Mouse (Mus musculus): ENCODE data around the gene Cdc20b. TPM values are rescaled to one million over a fixed set of nuclear protein-coding genes. Genes with fewer than 3 reads are reported as not detected.
A peak's percentile ranks its signal among the peaks of the same experiment; 100 is the strongest.

The Cdc20b gene
- polyA plus RNA-seq, 1 experiment: not detected

GRCm38 (mm10) chr13:113022467-113022866 lies 12.4 kb upstream of the Cdc20b start:
- Histone ChIP-seq H3K4me3 (ENCODE audit: insufficient read depth, low read length) (no peak overlapping the region), H3K27ac (ENCODE audit: insufficient read depth, low read length) (no peak overlapping the region), H3K4me1 (ENCODE audit: control insufficient read depth, insufficient read depth, low read length) (no peaks in the 10 kb centered on the region; the same call in 1 of the 2 replicates)
- TF ChIP-seq POLR2A (IDR thresholded peaks at IDR 0.05; ENCODE audit: low read depth, low read length) (no peak), CTCF (IDR thresholded peaks at IDR 0.05; ENCODE audit: borderline replicate concordance, insufficient read depth, low read length) (no peak)

- Histone ChIP-seq H3K4me1 (ENCODE audit: control insufficient read depth, insufficient read depth, low read length) (no peaks in the 10 kb centered on the region; the same call in 1 of the 2 replicates), H3K4me3 (ENCODE audit: insufficient read depth, low read length) (no peak overlapping the region), H3K27ac (ENCODE audit: insufficient read depth, low read length) (no peak overlapping the region)
- TF ChIP-seq POLR2A (IDR thresholded peaks at IDR 0.05; ENCODE audit: low read depth, low read length) (no peak), CTCF (IDR thresholded peaks at IDR 0.05; ENCODE audit: borderline replicate concordance, insufficient read depth, low read length) (no peak)
Observed at GRCm38 (mm10) chr13:113023274-113024143, 11.4 kb upstream of the Cdc20b start.

- TF ChIP-seq CTCF (IDR thresholded peaks at IDR 0.05; ENCODE audit: borderline replicate concordance, insufficient read depth, low read length): no peak
- TF ChIP-seq POLR2A (IDR thresholded peaks at IDR 0.05; ENCODE audit: low read depth, low read length): no peak
- H3K4me3 ChIP-seq (ENCODE audit: insufficient read depth, low read length): peak overlapping the region; percentile 46
Observed at GRCm38 (mm10) chr13:113031351-113031750, 3.6 kb upstream of the Cdc20b start.

GRCm38 (mm10) chr13:113031792-113032571 lies 2.9 kb upstream of the Cdc20b start:
- Histone ChIP-seq H3K4me1 (ENCODE audit: control insufficient read depth, insufficient read depth, low read length) (peaks cover 5% of the 10 kb centered on the region), H3K27ac (ENCODE audit: insufficient read depth, low read length) (no peak overlapping the region), H3K4me3 (ENCODE audit: insufficient read depth, low read length) (peak overlapping the region; percentile 46)
- TF ChIP-seq POLR2A (IDR thresholded peaks at IDR 0.05; ENCODE audit: low read depth, low read length) (no peak), CTCF (IDR thresholded peaks at IDR 0.05; ENCODE audit: borderline replicate concordance, insufficient read depth, low read length) (no peak)

More at GRCm38 (mm10) chr13:113031351-113031750, 3.6 kb upstream of the Cdc20b start:
- no peak overlapping the region for H3K27ac ChIP-seq (ENCODE audit: insufficient read depth, low read length)
- H3K4me1 ChIP-seq (ENCODE audit: control insufficient read depth, insufficient read depth, low read length): peaks cover 5% of the 10 kb centered on the region

- no peak for TF ChIP-seq CTCF (IDR thresholded peaks at IDR 0.05; ENCODE audit: borderline replicate concordance, insufficient read depth, low read length)
- TF ChIP-seq POLR2A (IDR thresholded peaks at IDR 0.05; ENCODE audit: low read depth, low read length): no peak
- Histone ChIP-seq H3K27ac (ENCODE audit: insufficient read depth, low read length) (no peak overlapping the region), H3K4me3 (ENCODE audit: insufficient read depth, low read length) (no peak overlapping the region), H3K4me1 (ENCODE audit: control insufficient read depth, insufficient read depth, low read length) (peaks cover 5% of the 10 kb centered on the region)
Observed at GRCm38 (mm10) chr13:113032831-113033230, 2.1 kb upstream of the Cdc20b start.

- H3K4me3 ChIP-seq (ENCODE audit: insufficient read depth, low read length): peak overlapping the region; percentile 49
- TF ChIP-seq CTCF (IDR thresholded peaks at IDR 0.05; ENCODE audit: borderline replicate concordance, insufficient read depth, low read length): no peak
- TF ChIP-seq POLR2A (IDR thresholded peaks at IDR 0.05; ENCODE audit: low read depth, low read length): no peak
- no peak overlapping the region for H3K27ac ChIP-seq (ENCODE audit: insufficient read depth, low read length)
- peaks cover 8% of the 10 kb centered on the region for H3K4me1 ChIP-seq (ENCODE audit: control insufficient read depth, insufficient read depth, low read length)
Observed at GRCm38 (mm10) chr13:113034271-113034886, 532 bp upstream of the Cdc20b start.

- peaks cover 8% of the 10 kb centered on the region for H3K4me1 ChIP-seq (ENCODE audit: control insufficient read depth, insufficient read depth, low read length)
- TF ChIP-seq POLR2A (IDR thresholded peaks at IDR 0.05; ENCODE audit: low read depth, low read length) (no peak), CTCF (IDR thresholded peaks at IDR 0.05; ENCODE audit: borderline replicate concordance, insufficient read depth, low read length) (peak; percentile 50; the same call in 1 of the 2 replicates)
- H3K27ac ChIP-seq (ENCODE audit: insufficient read depth, low read length): no peak overlapping the region
- H3K4me3 ChIP-seq (ENCODE audit: insufficient read depth, low read length): no peak overlapping the region; the same call in 1 of the 2 replicates
Observed at GRCm38 (mm10) chr13:113035852-113036251, 941 bp downstream of the Cdc20b start.

- Histone ChIP-seq H3K4me1 (ENCODE audit: control insufficient read depth, insufficient read depth, low read length) (peaks cover 14% of the 10 kb centered on the region), H3K4me3 (ENCODE audit: insufficient read depth, low read length) (peak overlapping the region; percentile 77), H3K27ac (ENCODE audit: insufficient read depth, low read length) (peak overlapping the region; percentile 99; the same call in 1 of the 2 replicates)
- TF ChIP-seq POLR2A (IDR thresholded peaks at IDR 0.05; ENCODE audit: low read depth, low read length): no peak
- no peak for TF ChIP-seq CTCF (IDR thresholded peaks at IDR 0.05; ENCODE audit: borderline replicate concordance, insufficient read depth, low read length)
Observed at GRCm38 (mm10) chr13:113044876-113045275, 10.0 kb downstream of the Cdc20b start.

GRCm38 (mm10) chr13:113045458-113046110 lies 10.7 kb downstream of the Cdc20b start:
- Histone ChIP-seq H3K4me3 (ENCODE audit: insufficient read depth, low read length) (peak overlapping the region; percentile 77), H3K4me1 (ENCODE audit: control insufficient read depth, insufficient read depth, low read length) (peaks cover 14% of the 10 kb centered on the region), H3K27ac (ENCODE audit: insufficient read depth, low read length) (peak overlapping the region; percentile 99)
- TF ChIP-seq CTCF (IDR thresholded peaks at IDR 0.05; ENCODE audit: borderline replicate concordance, insufficient read depth, low read length): no peak
- TF ChIP-seq POLR2A (IDR thresholded peaks at IDR 0.05; ENCODE audit: low read depth, low read length): peak; percentile 24; the same call in 1 of the 2 replicates
